Mouse (Mus musculus) right cerebral cortex, postnatal 36 days (tissue): ENCODE data around the gene Ehbp1.

ENCODE experiments used
- DNase-seq, 2 experiments: peaks; one replicate each; pipeline ENCODE4 v3.0.0; 2022; ENCODE audit warnings: low spot score in 2 of 2, mixed read lengths in 1 of 2

The Ehbp1 gene

DNA sequence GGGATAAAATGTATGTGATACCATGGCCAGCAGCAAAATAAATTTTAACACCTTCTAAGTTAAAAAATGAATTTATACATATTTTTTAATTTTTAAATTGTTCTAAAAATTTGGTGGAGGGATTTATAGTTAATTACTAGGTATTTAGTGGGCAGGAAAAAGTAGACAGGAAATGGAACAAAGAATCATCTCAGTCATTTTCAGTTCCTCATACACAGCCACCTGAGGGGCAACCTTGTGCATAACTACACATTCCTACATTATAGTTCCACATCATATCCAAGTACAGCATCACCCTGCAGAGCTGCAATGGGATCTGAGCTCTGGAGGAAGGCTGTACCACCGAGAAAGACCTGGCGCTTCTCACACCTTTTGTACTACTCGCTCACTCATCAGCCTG, 373.2 kb downstream of the Ehbp1 start:
- DNase-seq = no peak
